Mouse (Mus musculus) heart, adult 18-20 months (tissue): ENCODE results near the gene Nrip1. TPM values are rescaled to one million over a fixed set of nuclear protein-coding genes. Genes with fewer than 3 reads are reported as not detected.

ENCODE experiments used
- DNase-seq, 2 experiments: peaks; one replicate each; pipeline ENCODE4 v3.0.0; 2021 to 2022; ENCODE audit warnings: mixed read lengths in 1 of 2
- total RNA-seq, 2 experiments: library from RNA; stranded (reverse); gene quantifications; 2 replicates each; pipeline ENCODE4 v1.2.3; 2021

The Nrip1 gene
- total RNA-seq, 2 experiments from 2014 or later: 18.3 to 19.8 TPM

DNA sequence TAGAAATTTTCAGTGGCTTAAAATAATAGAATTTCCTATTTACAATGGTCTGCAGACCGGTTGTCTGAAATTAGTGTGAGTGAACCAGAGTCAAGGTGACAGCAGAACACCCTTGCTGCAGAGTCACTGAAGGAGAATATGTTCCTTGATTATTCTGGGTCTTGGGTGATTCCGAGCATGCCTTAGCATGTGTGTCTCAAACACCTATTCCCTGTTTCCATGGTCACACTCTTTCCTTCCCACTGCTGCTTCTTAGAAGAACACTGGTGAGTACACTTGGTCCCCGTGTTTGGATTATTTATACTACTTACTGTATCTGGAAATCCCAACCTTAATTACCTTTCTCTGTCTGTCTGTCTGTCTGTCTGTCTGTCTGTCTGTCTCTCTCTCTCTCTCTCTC is 97.4 kb downstream of the Nrip1 start:
- DNase-seq: no peak

DNA sequence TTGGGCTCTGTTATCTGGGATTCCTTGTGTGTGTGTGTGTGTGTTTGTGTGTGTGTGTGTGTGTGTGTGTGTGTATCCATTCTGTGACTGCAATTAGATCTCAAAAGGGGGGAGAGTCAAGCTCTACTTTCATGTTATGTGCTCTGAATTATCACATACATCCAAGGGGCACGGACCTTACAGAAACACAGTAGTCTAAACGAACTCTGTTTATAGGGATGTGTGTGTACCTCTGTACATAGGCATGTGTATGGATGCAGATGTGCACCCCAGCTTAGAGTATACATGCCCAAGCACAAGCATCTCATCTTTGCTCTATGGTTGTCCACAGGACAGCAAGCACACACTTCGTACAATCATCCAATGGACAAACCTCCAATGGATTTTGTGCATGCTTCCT is 98.0 kb downstream of the Nrip1 start:
- no peak for DNase-seq

DNA sequence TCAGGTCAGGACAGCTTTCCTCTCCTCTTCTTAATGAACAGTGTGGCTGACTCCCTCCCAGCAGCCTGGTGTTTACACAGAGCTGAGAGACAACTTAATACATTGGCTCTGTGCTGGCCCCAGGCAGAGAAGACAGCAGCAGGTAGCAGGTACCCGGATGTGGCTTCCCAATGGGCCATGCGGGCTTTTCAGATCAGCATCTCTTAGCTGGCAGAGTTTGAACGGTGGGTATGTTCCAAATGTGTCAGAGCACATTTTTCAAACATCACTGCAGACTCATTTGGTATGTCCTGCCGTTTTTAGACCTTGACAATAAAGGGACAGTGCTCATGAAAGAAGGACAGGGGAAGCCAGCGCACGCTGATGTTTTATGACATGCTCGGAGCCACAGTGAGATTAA is 98.5 kb downstream of the Nrip1 start:
- DNase-seq: no peak

DNA sequence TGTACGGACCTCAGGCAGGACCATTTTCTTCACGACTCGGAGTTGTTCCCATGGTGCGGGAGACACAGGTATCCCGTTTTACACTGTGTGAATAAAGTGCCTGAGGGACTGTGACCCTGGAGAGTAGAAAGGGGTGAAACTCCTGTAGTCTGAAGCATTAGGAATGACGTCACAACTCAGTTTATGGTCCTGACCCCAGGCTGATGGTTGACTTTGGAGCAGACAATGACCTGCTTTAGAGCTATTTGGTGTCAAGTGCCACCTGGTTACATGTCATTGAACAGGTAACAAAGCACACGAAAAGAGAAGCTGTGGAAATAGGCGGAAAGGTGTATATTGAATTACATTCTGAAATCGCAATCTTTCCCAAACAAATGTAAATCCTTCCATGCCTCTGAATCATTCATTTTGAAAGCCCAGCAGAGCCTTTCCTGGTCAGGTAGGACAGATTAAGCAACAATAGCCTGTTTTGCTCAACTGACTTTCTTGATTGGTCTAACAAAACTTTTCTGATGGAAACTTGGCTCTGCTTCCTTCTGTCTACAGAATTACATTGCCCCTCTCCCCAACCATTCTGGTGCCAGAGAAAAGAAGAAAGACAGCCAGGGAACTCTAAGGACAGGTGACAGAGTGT is 106.9 kb downstream of the Nrip1 start:
- DNase-seq: no peak

DNA sequence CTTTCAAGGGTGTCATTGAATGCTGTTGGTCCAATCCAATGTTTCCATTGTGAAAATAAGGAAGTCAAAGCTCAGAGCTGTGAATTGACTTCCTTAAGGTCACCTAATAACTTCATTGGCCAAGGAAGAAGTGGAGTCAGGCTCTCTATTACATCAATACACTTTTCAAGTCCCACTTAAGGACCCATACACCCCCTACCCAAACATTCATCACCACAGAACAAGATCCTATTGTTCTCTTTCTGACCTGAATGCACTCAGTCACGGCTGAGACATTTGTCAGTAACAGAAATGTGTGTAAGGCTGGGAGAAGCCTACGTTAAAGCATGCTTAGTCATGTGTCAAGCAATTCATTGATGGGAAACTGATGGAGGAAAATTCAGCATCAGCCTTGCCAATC is 107.8 kb downstream of the Nrip1 start:
- no peak for DNase-seq

DNA sequence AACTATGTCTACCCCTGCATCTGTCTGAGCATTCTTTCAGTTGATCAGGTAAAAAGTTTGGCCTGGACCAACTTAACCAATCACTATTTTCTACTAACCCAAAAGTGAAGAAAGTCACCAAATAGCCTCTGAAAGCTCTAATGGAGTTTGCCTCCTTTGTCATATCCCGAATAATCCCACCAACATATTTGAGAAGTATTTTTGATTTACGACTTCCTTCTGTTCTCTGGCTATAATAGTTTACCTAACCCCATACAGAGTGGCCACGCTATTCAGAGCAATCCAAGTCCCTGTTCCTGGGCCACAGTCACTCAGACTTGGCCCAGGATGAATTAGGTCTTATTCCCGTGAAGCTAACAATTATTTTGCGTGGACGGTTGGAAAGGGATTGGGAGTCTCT is 108.3 kb downstream of the Nrip1 start:
- DNase-seq: no peak

DNA sequence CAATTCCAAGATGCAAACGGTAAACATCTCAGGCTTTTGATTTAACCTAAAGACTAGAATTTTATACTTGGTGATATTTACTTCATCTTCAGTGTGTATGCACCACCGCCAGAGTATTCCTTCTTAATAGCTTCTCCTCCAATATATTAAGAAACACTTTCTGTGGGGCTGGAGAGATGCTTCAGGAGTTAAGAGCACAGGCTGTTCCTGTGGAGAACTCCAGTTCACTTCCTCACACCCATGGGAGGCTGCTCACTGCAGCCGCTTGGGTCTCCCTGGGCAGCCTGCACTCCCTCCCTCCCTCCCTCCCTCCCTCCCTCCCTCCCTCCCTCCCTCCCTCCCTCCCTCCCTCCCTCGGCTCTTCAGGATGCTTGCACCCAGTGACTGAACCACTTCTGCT is 110.2 kb downstream of the Nrip1 start:
- no peak for DNase-seq

DNA sequence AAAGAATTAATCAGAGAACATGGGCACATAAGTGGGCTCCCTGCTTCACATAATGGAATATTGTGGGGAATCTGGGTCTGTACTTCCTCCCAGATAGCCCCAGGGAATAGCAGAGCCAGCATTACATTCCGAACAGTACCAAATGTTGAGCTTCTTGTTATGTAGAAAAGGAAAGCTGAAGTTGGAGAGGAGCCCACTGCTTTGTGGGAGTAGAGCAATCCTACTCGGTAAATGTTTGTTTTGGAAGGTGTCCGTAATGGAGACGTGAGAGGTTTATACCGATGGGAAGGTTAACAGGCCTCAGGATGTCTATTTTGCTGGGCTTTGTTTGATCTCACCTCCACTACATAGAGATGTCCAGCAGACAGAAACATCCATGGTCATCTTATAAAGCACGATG is 113.3 kb downstream of the Nrip1 start:
- DNase-seq: peak; percentile 7 to 11

DNA sequence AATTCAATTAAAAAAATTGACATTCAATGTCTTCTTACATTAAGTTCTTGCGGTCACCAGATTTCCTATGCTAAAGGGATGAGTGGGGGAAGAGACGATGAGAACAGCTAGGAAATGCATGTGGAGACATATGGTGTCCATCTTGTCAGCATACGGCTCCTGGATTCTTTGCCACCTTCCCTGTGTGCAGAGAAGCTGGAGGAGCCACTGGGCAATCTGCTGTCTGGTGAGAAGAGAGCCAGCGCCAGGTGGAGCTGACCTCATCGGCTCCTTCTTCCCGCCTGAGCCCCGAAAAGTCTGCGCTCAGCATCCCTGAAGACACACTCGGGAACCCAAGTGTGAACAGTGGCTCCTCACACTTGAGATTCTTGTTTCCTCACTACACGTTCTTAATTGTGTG is 121.8 kb downstream of the Nrip1 start:
- DNase-seq: no peak

DNA sequence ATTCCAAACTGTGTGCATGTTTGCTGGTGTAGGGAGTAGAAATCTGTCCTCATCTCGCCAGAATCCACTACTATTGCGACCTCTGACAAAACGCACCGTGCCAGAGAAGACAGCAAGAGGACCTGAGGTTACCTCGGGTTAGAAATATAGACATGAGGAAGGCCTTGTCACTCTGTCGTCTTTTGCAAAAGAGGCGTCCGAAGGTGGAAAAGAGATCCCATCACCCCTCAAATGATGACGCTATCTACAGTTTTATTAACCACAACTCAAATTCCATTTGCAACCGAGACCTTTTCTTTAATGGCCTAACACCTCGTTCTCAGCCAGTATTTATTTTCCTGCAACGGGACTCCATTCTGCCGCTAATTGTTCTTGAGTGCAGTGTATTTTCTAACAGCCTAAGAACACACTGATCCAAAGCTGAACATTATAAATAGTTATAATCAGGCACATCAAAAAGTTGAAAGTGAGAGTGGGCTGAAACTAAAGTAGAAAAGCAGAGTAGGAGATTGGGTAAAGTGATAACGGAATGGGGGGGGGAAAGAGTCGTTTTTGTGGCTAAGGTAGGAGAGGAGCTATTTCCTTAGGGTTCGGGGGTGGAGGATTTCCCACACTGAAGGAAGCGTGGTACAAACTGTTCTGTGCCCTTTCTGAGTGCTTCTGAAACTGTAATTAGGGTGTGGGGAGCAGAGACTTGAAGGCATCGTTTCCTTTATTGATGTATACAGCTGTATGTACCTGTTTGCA is 124.1 kb downstream of the Nrip1 start:
- no peak for DNase-seq

DNA sequence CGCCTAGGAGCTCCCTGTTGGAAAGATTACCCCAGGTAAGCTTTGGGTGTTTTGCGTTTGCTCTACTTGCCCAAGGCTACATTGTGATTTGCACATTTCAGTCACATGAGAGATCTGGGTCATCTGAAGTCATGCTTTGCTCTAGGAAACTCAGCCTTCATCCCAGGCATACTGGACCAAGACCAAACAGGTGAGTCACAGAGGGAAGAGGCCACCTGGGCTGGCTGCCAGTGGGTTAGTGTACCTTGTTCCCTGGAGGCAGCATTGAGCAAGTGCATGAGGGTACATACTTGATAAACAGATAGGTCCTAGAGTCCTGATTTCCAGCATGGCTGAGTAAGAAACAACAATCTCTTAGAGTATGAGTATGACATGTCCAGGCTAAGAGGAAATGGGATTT is 130.8 kb downstream of the Nrip1 start:
- DNase-seq: no peak

DNA sequence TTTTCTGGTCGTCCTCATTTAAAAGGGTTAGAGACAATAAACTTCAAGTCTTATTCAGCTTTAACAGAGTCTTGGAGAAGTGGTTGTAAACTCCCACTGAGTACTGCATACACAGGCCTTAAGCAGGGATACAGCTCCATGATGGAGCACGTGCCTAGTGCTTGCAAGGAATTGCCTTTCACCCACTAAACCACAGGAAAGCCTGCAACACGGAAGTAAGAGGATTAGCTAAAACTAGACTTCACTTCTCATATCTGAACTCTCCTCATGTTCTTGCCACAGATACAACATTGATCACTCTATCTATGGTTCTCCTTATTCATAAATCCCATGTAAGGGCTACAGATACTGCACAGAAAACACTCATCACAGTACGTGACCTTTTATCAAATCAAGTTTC is 132.4 kb downstream of the Nrip1 start:
- no peak for DNase-seq

DNA sequence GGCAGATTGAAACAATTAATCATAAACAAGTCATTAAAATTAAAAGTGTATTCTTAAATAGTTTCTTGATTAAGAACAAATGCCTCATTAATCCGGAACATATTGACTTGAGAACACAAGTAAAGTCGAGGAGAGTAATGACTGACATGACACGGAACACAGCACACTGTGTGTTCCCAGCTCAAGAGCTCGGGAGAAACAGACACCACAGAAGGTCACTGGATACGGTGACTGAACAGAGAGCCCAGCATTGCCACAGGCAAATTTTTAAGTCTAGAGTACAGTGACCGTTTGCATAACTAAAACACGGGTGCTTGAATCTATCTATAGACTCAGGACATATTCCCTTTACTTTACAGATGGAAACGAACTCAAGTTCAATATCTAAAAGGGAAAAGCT is 134.3 kb downstream of the Nrip1 start:
- no peak for DNase-seq

DNA sequence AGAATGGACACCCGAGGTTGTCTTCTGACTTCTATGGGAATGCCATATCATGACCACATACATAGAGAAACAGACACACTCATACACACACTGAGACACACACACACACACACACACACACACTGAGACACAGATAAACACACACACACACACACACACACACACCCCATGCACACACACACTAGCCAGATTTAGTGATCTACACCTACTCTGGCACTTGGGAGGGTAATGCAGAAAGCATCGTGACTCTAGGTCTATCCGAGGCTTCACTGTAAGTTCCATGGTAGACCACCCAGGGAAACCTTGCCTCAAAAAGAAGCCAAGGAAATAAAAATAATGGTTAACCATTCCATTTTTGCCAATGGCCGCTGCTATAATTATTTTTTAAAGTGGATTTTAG is 134.8 kb downstream of the Nrip1 start:
- no peak for DNase-seq
